Comparison of ENCODE assay signal across 8 mouse cellular contexts in the genomic region with DNA sequence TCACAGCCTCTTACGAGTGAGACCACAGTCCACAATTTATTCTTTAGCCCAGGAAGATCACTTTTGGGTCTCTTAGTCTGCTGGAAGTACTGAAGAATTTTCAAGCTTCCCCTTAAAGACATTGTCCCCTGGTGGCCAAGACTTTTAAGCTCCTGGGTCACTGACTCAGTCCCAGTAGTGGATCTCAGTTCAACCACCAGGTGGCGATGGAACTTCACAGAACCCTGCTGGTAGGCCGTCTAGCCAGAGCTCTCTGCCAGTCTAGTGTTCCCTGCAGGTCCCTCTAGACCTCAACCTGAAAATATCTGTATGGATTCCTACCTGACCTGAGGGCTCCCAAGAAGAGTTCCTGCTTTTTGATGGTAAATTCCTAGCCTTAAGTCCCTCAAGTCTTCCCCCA. TPM values are rescaled to one million over a fixed set of nuclear protein-coding genes. Genes with fewer than 3 reads are reported as not detected.
A peak's percentile ranks its signal among the peaks of the same experiment; 100 is the strongest.
DNase-seq lines count a peak whose midpoint lies in the region; ATAC-seq and TF ChIP-seq lines count a peak whose summit lies in the region.

No protein-coding gene starts in this region.

- TF ChIP-seq POLR2A in MEL (IDR thresholded peaks at IDR 0.05; ENCODE audit: control insufficient read depth in 1 of 2, insufficient read depth in 1 of 2, low read depth in 1 of 2, low read length in 2 of 2, poor library complexity in 1 of 2), result no peak

- no peaks in the 10 kb centered on the region for H3K9me3 ChIP-seq in MEL (replicated peaks; ENCODE audit: insufficient read depth, low read length)
- no peaks in the 10 kb centered on the region for H3K9me3 ChIP-seq in hindbrain, embryonic 11.5 days (ENCODE audit: control insufficient read depth, low read length)
- H3K9me3 ChIP-seq in lung, embryonic 16.5 days (ENCODE audit: control insufficient read depth, low read length), result no peaks in the 10 kb centered on the region

- DNase-seq in MEL (ENCODE audit: low read depth, low spot score), result peak; percentile 72
- DNase-seq in cerebellum, adult 18-20 months, result peak; percentile 91 to 93
- DNase-seq in hindbrain, embryonic 11.5 days (ENCODE audit: low spot score), result peak; percentile 92
- DNase-seq in layer of hippocampus, adult 9-11 months, result peak; percentile 81
- DNase-seq in retina, embryonic 14.5 days (ENCODE audit: low spot score), result peak; percentile 98
- peak; percentile 51 to 56 for DNase-seq in thymus, postnatal 36 days

- TF ChIP-seq EP300 in MEL (IDR thresholded peaks at IDR 0.05; ENCODE audit: low read depth in 1 of 2, low read length in 2 of 2), result no peak

- H3K4me2 ChIP-seq in hindbrain, embryonic 11.5 days (replicated peaks; ENCODE audit: low read depth, low read length), result no peak overlapping the region
- H3K4me2 ChIP-seq in lung, embryonic 16.5 days (ENCODE audit: low read depth, low read length), result no peak overlapping the region

- TF ChIP-seq CTCF in MEL (IDR thresholded peaks at IDR 0.05 in 2 of 3, conservative IDR thresholded peaks at IDR 0.05 in 1 of 3; ENCODE audit: control insufficient read depth in 1 of 3, insufficient read depth in 1 of 3, low read depth in 2 of 3, low read length in 3 of 3, poor library complexity in 1 of 3, severe bottlenecking in 1 of 3), result peak; percentile 75 to 99 (median 84)

- H3K27ac ChIP-seq in MEL (ENCODE audit: control insufficient read depth, low read depth, low read length), result no peak overlapping the region
- no peak overlapping the region for H3K27ac ChIP-seq in hindbrain, embryonic 11.5 days (ENCODE audit: low read depth, low read length)
- no peak overlapping the region for H3K27ac ChIP-seq in lung, embryonic 16.5 days (ENCODE audit: low read length)

- no peaks in the 10 kb centered on the region for H3K79me2 ChIP-seq in MEL (ENCODE audit: control insufficient read depth, insufficient read depth, low read length, poor library complexity)

- peak; percentile 84 for TF ChIP-seq RAD21 in MEL (IDR thresholded peaks at IDR 0.05; ENCODE audit: low read depth, low read length)

- H3K27me3 ChIP-seq in MEL (ENCODE audit: control insufficient read depth in 1 of 2, insufficient read depth in 2 of 2, low read length in 2 of 2), result no peaks in the 10 kb centered on the region
- H3K27me3 ChIP-seq in hindbrain, embryonic 11.5 days (ENCODE audit: control insufficient read depth, insufficient read depth, low read length), result no peaks in the 10 kb centered on the region
- H3K27me3 ChIP-seq in lung, embryonic 16.5 days (ENCODE audit: control insufficient read depth, insufficient read depth, low read depth, low read length), result no peaks in the 10 kb centered on the region

- H3K4me1 ChIP-seq in MEL (ENCODE audit: control insufficient read depth in 1 of 2, insufficient read depth in 2 of 2, low read length in 2 of 2), result no peaks in the 10 kb centered on the region
- H3K4me1 ChIP-seq in hindbrain, embryonic 11.5 days (replicated peaks; ENCODE audit: control insufficient read depth, insufficient read depth, low read length), result no peaks in the 10 kb centered on the region
- H3K4me1 ChIP-seq in lung, embryonic 16.5 days (replicated peaks; ENCODE audit: control insufficient read depth, insufficient read depth, low read length), result no peaks in the 10 kb centered on the region

- 12% methylated on average over 3 of the region's 3 CpGs for WGBS in hindbrain, embryonic 11.5 days
- WGBS in lung, embryonic 16.5 days, result 3% methylated on average over 3 of the region's 3 CpGs

- H3K9ac ChIP-seq in MEL (ENCODE audit: control insufficient read depth, low read depth, low read length, poor library complexity, severe bottlenecking), result no peak overlapping the region
- no peak overlapping the region for H3K9ac ChIP-seq in hindbrain, embryonic 11.5 days (ENCODE audit: low read depth, low read length)
- no peak overlapping the region for H3K9ac ChIP-seq in lung, embryonic 16.5 days (ENCODE audit: low read length)

- ATAC-seq in frontal cortex, adult (ENCODE audit: low TSS enrichment), result peak; percentile 97
- peak; percentile 78 for ATAC-seq in hindbrain, embryonic 11.5 days (ENCODE audit: low FRiP score)
- peak; percentile 81 for ATAC-seq in lung, embryonic 16.5 days (ENCODE audit: low read depth)

- no peaks in the 10 kb centered on the region for H3K36me3 ChIP-seq in MEL (ENCODE audit: control insufficient read depth in 1 of 2, insufficient read depth in 2 of 2, low read length in 2 of 2)
- no peaks in the 10 kb centered on the region for H3K36me3 ChIP-seq in hindbrain, embryonic 11.5 days (ENCODE audit: control insufficient read depth, insufficient read depth, low read length)
- no peaks in the 10 kb centered on the region for H3K36me3 ChIP-seq in lung, embryonic 16.5 days (ENCODE audit: control insufficient read depth, insufficient read depth, low read length)

- no peak overlapping the region for H3K4me3 ChIP-seq in MEL (ENCODE audit: control insufficient read depth in 1 of 2, insufficient read depth in 1 of 2, low read depth in 2 of 2, low read length in 2 of 2)
- H3K4me3 ChIP-seq in hindbrain, embryonic 11.5 days (ENCODE audit: low read depth, low read length), result no peak overlapping the region
- no peak overlapping the region for H3K4me3 ChIP-seq in lung, embryonic 16.5 days (ENCODE audit: low read length)

TF ChIP-seq in MEL, 35 proteins besides CTCF, POLR2A, EP300 and RAD21:
- peak; percentile 80 for TF ChIP-seq ZC3H11A (IDR thresholded peaks at IDR 0.05; ENCODE audit: low read depth, low read length)
- TF ChIP-seq ZMIZ1 (IDR thresholded peaks at IDR 0.05; ENCODE audit: low read depth, low read length), result no peak
- TF ChIP-seq SMC3 (IDR thresholded peaks at IDR 0.05; ENCODE audit: low read depth, low read length), result peak; percentile 94
- TF ChIP-seq GABPA (IDR thresholded peaks at IDR 0.05; ENCODE audit: low read depth, low read length), result no peak

RNA-seq across cellular contexts. Expression of a gene that starts 35.6 kb away (rescaled TPM):
- not detected in 2 replicates for total RNA-seq in MEL (2012; rRNA removed)
- not detected for polyA plus RNA-seq in MEL (2012; ENCODE audit: insufficient read depth in 1 of 2, insufficient read length in 2 of 2, low read depth in 1 of 2, low replicate concordance in 2 of 2, missing spikeins in 1 of 2)
- polyA plus RNA-seq in hindbrain, embryonic 11.5 days (2014; fragmentation: Nextera tagmentation; extraction: Ambion mirVana), result 32.6 and 41.0 TPM in 2 replicates
- 11.8 and 13.3 TPM in 2 replicates for polyA plus RNA-seq in lung, embryonic 16.5 days (2015; fragmentation: Nextera tagmentation; extraction: Ambion mirVana)

RNA-seq across cellular contexts. Expression of a gene that starts 56.3 kb away (rescaled TPM):
- not detected in 2 replicates for total RNA-seq in MEL (2012; rRNA removed)
- not detected for polyA plus RNA-seq in MEL (2012; ENCODE audit: insufficient read depth in 1 of 2, insufficient read length in 2 of 2, low read depth in 1 of 2, low replicate concordance in 2 of 2, missing spikeins in 1 of 2)
- 20.0 and 20.4 TPM in 2 replicates for polyA plus RNA-seq in hindbrain, embryonic 11.5 days (2014; fragmentation: Nextera tagmentation; extraction: Ambion mirVana)
- polyA plus RNA-seq in lung, embryonic 16.5 days (2015; fragmentation: Nextera tagmentation; extraction: Ambion mirVana), result 1.5 and 1.8 TPM in 2 replicates

Comparison
In these comparisons a context has a peak if more than half of its experiments do, and no peak if none do; other contexts are left out.
1. RNA of a gene that starts 35.6 kb away (polyA plus RNA-seq): 32.6 to 41.0 TPM in hindbrain, embryonic 11.5 days and 11.8 to 13.3 TPM in lung, embryonic 16.5 days; not detected in MEL; every median in the first group is over 10 times any median in the second.
2. Peak in every context shown above with its lines, with median percentiles within 50 percentile points of each other: DNase-seq and ATAC-seq.